Mouse (Mus musculus): ENCODE data around the gene Slc16a4. TPM values are rescaled to one million over a fixed set of nuclear protein-coding genes. Genes with fewer than 3 reads are reported as not detected.
"Not testable (repeated sequence)": the region's sequence is repeated elsewhere in the genome, so short reads cannot be mapped to it uniquely, and the experiment has no call there.

Slc16a4 gene
- total RNA-seq, 2 experiments from 2014 or later = 0.87 to 2.7 TPM

DNA sequence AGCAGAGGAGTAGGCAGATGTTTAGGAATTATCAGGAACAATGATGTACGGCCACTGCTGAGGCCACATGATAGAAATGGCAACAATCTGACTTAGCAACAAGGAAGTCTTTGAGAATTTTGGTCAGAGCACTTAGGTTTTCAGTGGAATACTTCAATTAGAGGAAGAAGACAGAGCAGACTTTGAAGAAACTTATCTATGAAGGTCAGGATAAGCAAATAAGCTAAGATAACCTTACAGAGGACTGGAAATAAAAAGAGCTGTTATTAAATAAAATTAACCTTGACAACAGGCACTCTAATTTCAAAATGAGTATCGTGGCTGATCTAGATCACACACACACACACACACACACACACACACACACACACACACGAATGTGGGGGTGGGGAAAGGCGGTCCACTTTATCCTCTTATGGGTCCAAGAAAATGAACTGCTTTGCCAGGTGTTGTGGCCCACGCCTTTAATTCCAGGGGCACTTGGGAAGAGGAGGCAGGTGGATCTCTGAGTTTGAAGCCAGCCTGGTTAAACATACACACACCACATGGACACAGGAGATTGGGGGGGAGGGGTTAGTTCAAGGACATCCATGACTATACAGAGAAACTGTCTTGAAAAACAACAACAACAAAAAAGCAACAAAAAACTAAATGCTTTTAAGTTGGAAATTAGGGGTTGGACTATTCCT, 4.8 kb downstream of the Slc16a4 start:
- DNase-seq (ENCODE audit: low spot score in 2 of 2) = no peak

DNA sequence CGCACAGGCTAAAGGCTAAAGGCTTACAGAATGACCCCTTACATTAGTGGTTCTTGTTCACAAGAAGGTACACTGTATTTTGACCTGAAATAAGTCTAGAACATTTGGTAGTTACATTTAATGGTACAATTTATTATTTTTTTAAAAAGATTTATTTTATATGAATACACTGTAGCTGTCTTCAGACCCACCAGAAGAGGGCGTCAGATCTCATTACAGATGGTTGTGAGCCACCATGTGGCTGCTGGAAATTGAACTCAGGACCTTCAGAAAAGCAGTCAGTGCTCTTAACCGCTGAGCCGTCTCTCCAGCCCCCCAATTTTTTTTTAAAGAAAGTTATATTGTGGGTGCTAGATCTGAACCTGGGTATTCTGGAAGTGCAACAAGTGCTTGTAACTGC, 5.9 kb downstream of the Slc16a4 start:
- DNase-seq (ENCODE audit: low spot score in 2 of 2) = not testable (repeated sequence)

DNA sequence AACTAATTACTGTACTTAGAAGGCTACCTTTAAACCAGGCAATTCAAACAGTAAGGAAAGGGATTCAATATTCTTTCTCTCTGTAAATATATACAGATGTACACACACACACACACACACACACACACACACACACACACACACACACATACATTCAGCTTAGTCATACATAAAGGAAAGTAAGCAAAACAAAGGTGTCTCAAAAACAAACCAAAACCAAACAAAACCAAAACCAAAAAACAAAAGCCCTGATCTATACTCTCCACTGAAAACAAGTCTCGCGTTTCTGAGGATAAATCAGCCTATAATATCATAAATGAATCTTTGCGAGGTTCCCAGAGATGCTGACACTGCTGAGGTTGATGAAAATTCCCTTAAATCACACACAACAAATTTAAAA, 26.3 kb downstream of the Slc16a4 start:
- DNase-seq (ENCODE audit: low spot score in 2 of 2) = no peak

DNA sequence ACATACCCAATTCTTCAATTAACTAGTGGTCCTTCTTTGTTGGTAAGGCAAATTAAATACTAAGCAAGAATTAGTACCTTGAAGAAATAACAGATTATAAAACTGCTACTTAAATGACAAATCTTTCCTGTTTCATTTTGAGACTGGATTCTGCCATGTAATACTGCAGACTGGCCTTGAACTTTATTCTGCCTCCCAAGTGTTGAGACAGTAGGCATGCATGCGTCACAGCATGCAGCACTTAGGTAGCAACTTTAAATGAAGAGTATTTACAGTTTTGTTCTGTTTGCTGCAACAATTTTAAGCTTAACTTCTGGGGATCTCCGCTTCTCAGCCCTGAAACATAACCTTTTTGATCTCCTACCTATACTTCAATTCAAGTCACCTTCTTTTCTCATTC, 30.1 kb downstream of the Slc16a4 start:
- no peak for DNase-seq (ENCODE audit: low spot score in 2 of 2)

DNA sequence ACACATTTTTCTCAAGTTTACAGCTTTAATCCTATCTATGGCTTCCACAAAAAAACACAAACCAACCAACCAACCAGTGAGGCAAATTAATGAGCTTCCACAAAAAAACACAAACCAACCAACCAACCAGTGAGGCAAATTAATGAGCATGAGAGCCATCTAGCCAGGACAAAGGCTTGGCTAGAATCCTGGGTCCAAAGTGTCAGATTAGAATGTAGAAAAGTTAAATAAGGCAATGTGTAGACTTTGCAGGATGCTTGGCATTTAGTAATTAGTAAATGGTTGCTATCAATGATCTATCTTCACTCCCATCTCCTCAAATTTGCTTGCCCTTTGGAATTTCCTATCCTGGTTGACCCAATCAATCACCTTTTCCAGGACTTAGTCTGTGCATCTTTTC, 30.7 kb downstream of the Slc16a4 start:
- DNase-seq (ENCODE audit: low spot score in 2 of 2) = no peak

DNA sequence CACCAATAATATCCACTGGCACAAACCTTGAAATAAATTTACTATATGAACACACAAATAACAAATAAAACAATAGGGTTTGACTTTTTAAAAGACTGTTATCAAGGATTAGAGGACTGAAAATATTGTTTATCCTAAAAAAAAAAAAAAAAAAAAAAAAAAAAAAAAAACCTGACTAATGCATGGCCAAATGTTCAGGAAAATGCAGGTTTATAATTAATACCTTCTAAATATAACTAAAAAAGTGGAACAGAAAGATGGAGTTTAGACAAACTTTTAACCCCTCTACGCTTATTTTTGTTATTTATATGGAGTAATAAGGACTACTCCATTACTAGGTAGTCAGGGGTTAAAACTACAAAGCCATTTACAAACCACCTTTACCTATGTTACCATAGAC, 35.4 kb downstream of the Slc16a4 start:
- no peak for DNase-seq (ENCODE audit: low spot score in 2 of 2)

DNA sequence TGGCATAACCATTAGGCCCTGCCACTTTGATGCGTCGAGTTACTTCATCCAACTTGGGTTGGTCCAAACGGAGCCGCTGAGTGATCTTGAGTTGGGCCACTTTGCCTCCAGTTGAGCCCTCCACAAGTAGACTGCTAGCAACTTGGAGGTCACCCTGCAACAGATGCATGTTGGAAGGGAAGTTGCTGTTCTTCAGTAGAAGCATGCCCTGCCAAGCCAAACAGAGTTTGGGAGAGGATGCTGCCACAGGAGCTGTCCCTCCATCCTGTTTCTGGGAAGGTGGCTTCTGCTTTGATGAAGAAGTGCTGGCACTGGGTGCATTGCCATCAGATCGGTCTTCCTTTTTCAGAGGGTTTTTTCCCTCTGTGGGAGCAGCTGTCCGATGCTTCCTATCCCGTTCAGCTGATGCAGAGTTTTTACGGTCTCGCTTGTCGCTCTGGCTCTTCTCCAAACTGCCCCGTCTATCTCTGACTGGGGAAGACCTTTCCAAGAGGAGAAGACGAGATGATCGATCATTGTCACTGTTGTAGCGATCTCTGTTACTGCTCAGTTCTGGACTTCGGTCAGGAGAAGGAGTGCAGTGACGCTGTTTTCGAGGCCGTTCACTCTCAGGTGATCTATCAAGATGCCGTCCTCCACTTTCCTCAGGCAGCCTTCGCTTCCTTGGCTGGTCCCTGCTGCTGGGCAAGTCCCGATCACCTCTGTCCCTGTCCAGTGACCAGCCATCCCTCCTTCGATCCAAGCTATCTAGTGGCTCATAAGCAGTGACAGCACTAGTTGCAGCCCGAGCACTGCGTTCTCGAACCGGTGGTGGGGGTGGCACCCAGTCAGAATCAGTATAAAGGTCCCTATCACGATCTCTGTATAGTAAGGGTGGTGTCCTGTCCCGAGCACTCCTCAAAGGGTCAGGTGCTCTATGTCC, 39.7 kb downstream of the Slc16a4 start:
- no peak for DNase-seq (ENCODE audit: low spot score in 2 of 2)

DNA sequence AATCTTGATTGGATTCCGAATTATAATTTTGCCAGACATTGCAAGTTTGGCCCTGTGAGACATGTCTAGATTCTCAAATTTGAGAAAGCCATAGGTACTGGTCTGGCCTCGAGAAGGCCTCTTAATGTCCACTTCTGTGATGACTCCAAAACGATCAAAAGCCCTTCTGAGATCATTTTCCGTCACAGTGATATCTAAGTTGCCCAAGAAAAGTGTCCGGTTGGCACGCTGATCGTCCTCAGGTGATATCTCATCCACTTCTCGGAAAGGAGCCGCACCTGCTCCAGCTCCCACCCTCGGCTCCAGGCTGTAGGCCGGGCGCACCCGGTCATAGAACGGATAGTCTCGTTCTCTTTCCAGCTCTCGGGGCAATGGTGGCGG, 40.7 kb downstream of the Slc16a4 start:
- DNase-seq (ENCODE audit: low spot score in 2 of 2) = no peak

DNA sequence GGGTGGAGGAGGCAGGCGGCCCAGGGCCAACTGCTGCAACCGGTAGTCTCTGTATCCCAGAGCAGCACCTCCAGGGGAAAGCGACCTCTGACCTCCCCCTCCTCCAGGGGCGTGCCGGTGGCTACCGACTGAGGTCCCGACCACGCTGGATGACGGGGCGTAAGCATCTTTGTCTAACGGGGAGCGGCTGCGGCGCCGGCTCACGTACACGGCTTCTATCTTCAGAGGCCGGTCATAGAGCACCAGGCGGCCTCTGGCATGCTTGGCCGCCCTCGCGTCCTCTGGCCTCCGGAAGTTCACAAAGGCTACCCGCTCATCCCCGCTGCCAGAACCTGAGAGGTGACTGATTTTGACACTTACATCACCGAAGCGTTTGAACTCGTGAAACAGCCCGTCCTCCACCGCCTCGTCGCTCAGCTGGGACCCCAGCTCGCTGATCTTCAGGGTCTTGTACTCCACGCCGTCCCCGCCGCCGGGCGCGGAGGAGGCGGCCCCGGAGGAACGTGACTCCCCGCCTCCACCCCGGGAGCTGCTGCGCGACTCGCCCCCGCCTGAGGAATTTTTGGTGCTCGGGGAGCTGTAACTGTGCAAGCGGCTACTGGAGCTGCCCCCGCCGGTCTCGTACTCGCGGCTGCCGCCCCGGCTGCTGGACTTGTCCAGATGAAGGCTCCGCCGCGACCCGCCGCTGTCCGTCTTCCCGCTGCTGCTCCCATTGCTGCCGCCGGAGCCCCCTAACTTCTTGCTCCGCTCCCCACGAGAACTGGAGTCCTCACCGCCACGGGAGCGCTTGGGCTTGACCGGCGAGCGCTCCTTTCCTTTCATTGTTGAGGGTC, 41.3 kb downstream of the Slc16a4 start:
- no peak for DNase-seq (ENCODE audit: low spot score in 2 of 2)

DNA sequence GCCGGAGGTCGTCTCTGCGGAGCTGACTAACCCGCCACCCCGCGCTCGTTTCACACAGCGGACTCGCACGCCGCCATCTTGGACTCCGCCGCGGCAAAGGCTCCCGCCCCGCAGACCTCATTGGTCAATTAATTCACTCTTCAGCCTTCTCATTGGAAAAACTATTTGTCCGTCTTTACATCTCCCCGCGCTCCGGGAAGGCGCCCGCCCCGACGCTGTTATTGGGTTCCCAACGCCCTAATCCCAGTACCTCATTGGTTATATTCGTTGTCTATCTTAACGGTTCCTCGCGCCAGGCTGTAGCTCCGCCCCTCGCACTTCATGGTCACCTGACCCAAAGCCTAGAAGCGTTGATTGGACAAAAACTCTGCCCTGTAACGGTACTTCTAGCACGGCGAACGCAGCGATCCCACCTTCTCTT, 41.9 kb downstream of the Slc16a4 start:
- peak in 1 of 2 experiments; percentile 76 for DNase-seq (ENCODE audit: low spot score in 2 of 2)

DNA sequence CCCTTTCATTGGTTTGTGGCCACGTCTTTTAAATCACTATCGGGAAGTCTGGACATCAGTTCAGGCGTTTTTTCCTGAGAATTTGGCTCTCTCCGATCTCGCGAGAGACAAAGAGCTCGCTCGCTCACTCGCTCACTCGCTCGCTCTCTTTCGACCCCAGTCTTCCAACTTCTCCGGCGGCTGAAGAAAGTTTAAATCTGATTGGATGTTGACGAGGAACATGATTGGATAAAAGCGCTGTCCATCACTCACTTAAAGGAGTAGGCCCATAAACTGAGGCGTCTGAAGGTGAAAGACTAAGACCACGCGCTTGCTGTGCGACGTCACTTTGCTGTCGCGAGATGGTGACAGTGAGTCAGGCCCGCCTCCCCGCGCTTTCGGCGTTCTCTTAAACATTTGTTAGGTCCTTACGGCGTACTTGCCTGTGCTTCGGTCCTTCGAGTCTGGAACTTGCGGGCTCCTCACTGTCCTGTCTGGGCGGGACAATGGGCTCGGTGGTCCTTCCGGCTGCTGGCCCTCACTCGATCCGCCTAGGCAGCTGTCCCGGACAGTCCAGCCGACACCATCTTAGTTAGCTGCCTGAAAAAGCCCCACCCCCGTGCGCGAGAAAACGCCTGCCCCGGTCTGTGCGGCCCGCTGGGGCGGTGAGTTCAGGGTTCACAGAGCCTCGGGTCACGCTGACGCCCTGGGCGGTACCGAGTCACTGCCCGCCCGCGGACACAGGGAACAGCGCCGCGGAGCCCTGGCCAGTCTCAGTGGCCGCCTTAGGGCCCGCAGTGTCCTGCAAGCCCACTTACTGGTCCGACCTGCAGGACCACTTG, 42.6 kb downstream of the Slc16a4 start, which contains the start of gene Rbm15:
Gene Rbm15 (minus strand): TSS at position 293 of the 821 bp plus-strand sequence.
- peak; percentile 86 to 95 for DNase-seq (ENCODE audit: low spot score in 2 of 2)

DNA sequence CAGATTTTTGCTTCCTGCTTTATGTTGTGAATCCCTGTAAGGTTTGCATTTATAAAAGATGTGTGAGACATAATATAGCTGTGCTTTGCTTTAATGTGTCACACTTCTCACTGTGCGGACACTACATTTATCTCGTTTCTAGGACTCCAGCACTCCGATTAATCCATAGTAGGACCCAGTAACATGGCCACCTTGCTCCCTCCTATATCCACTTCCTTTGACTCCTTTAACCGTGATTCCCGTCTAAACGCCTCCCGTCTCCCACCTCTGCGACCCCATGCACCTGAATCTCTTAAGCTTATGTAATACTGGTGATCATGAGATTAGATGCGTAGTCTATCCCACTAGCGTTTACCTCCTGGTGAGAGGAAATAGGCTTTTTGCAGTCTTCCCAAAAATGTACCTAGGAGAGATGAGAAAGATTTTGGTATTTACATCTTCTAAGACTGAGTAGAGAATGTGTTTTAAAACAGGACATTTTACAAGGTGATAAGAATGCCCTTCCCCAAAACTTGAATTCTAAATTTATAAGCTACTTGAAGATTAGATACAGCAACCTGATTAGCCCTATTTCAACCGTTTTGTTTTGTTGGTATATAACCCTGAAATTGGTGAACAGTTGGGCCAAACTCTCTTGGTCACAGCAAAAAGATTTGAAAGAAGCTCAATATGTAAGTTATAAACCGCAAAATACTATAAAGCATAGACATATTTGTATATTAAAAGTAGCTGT, 43.3 kb downstream of the Slc16a4 start:
- no peak for DNase-seq (ENCODE audit: low spot score in 2 of 2)

DNA sequence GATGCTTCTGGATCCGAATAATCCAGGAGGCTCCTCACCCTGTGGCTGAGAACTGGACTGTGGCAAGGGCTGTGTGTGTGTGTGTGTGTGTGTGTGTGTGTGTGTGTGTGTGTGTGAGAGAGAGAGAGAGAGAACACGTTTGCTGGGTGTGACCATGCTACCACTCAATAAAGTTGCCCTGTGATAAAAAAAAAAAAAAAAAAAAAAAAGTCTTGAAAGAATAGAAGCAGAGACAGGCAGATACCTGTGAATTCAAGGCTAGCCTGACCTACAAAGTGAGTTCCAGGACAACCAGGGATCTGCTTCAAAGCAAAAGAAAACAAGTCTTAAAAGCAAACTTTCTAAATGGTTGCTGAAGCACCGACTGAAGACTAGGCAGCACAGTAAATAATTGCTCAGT, 52.9 kb downstream of the Slc16a4 start:
- DNase-seq (ENCODE audit: low spot score in 2 of 2) = no peak

DNA sequence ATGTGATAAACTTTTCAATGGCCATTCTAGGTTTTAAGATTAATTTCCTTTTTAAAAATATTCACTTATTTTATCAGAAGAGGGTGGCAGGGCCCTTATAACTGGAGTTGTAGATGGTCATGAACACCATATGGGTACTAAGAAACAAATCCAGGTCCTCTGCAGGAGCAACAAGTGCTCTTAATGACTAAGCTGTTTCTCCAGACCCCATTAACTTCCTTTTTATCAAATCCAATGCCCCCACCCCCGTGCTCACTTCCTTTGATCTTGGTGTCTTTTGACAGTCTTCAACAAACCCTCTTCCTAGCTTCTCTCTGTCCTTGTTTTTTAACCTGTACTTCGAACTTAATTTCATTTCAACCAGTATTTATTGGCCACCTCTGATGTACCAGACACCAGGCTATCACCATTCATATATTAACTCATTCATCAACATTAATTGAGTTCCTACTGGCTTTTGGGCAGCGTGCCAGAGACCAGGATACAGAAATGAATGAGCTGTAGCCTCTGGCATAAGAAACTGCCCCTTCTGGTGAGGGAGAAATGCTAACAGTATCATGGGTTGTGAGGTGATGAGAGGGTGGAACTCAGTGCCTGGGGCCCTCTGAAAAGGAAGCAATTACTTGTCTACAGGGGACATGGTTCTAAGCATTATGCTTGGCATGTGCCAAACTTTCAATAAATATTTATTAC, 54.1 kb downstream of the Slc16a4 start:
- no peak for DNase-seq (ENCODE audit: low spot score in 2 of 2)

DNA sequence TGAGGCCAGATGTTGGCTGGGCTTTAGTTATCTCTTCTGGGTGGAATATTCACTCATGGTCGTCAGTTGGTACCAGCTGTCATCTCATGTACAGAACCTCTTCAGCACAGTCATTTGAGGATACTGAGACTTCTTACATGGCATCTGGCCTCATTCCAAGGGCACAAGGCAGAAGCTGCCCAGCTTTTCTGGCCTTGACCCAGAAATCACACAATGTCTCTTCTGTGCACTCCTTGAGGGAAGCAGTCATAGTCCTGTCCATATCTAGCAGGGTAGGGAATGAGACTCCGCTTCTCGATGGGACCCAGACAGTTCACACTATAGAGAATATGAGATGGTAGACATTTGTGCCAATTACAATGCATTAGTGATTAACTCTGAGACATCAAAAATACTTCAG, 58.0 kb downstream of the Slc16a4 start:
- DNase-seq (ENCODE audit: low spot score in 2 of 2) = no peak

DNA sequence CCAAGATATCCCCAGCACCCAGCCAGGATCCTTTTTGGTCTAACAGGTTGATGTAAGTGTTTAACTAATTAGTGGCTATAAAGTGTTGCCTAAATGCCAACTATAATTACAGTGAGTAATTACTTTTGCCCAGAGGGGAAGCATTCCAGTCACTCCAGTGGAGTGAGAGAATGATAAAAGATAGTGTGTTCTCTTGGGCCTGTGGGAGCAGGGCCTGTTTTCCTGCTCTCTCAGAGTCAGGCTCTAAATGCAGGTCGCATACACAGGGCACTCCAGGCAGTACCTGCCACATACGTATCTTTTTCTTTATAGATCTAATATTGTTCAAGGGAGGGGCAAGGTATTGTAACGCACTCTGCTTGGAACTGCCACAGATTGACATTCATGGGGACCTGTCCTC, 60.7 kb downstream of the Slc16a4 start:
- no peak for DNase-seq (ENCODE audit: low spot score in 2 of 2)

DNA sequence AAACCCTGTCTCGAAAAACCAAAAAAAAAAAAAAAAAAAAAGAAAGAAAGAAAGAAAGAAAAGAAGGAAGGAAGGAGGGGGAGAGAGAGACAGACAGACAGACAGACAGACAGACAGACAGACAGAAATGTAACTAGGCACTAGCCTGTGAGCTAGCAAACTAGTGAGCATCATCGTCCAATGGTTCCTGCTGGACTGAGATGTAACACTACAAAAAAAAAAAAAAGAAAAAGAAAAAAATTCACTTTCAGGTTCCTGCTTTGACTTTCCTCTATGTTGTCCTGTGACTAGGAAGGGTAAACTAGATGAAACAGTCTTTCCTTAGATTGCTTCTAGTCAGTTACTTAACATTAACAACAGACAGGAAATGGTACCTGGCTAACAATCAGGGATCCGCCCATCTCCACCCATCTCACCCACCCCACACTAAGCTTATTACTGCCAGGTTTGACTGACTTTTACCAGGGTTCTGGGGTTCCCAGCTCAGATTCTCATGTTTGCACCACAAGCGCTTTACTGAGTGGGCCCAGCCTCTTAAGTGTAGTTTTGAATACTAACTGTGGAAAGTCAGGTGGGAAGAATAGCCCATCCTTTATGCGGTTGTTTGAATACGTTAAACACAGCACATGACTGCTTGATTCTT, 64.7 kb downstream of the Slc16a4 start:
- no peak for DNase-seq (ENCODE audit: low spot score in 2 of 2)

DNA sequence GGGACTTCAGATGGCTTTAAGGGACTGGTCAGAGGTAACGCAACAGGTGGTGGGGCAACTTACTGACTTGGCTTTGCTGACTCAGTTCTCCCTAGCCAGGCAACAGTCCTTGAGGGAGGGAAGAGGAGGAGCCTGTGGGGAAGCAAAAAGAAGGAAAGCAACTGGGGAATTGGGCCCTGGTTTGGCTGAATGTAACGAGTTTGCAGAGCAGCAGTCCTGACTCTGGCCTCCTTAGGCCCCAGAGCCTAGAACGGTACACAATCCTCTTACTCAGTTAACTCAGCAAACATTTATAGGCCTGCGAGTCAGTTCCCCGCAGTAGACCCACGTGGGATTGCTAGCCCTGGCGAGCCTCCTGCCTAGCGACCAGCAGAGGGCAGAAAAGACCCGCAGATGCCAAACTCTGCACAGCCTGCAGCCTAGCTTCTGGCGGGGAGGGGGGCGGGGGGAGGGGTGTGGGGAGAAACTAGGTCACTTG, 66.0 kb downstream of the Slc16a4 start:
- peak; percentile 35 to 55 for DNase-seq (ENCODE audit: low spot score in 2 of 2)
